Mouse (Mus musculus) liver, adult 2 months (tissue): ENCODE results near the gene Csrp2.

Experiments used
- CTCF ChIP-seq: fragments of 200-500 bp; IDR thresholded peaks from 2 replicates; pipeline ENCODE4 v1.5.1; 2011; ENCODE audit warnings: low read depth, low read length, control low read depth
- POLR2A ChIP-seq: fragments of 200-500 bp; IDR thresholded peaks from 2 replicates; pipeline ENCODE4 v1.6.1; 2011; ENCODE audit warnings: low read length, control low read depth; ENCODE audit not compliant: insufficient read depth; ENCODE audit errors: extremely low read depth

DNA sequence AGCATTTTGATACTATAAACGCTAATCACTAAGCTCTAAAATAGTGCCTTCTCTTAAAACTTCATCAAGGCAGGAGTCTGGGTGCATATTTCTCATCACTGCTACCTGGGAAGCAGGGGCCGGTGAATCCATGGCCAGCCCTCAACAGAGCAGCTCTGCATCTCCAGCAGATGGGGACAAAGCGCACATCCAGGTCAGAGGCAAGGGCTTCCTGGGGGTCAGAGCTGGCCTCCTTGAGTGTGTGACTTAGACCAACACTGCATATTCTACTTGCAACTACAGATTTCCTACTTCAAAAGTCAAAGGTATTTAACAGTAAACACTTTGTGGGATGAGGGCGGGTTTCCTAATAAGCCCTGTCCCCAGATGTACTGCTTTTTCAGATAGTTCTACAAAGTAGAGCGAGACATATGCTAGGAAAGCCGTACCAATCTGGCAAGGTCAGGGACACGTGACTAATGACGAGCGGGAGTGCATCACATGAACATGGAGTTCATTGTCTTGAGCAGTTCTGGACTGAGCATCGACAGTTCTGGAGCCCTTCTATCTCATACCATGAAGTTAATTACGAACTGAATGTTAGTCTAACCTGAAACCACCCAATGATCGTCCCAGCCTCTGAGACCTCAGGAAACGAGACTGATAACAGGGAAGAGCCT is 21.3 kb downstream of the Csrp2 start:
- TF ChIP-seq POLR2A (no peak), CTCF (peak; percentile 32)
